Comparison of ENCODE assay signal across 18 mouse cellular contexts in the genomic region with DNA sequence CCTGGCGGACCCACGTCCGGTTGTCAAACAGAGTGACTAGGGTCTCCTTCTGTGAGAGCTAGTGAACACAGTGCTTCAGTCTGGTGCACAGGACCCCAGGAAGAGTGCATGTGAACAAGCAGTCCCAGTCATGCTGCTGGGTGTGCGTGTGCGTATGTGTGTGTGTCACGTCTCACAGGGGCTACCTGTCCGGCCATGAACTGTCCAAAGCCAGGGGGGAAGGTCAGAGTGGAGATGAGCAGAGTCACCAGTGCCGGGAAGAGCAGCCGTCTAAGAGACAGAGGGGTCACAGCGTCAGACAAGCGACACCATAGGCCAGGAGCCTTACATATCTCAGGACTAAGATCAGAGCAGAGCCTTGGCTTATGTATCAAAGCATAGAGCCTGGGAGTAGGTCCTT. TPM values are rescaled to one million over a fixed set of nuclear protein-coding genes. Genes with fewer than 3 reads are reported as not detected.
DNase-seq lines count a peak whose midpoint lies in the region; ATAC-seq and TF ChIP-seq lines count a peak whose summit lies in the region.
"Had no signal": no experiment of that assay in that cellular context is flagged by ENCODE, and none has a peak within 500 bp of the region (broad histone marks: within the 10 kb centered on the region; RNA-seq: fewer than 3 reads in every experiment).

No protein-coding gene starts in this region.

- peak overlapping the region; percentile 22; the same call in 1 of the 2 replicates for H3K9ac ChIP-seq in liver, embryonic 13.5 days
- H3K9ac ChIP-seq in liver, postnatal 0 days (replicated peaks), result no peak overlapping the region
- no peak overlapping the region for H3K9ac ChIP-seq in hindbrain, embryonic 14.5 days
- H3K9ac ChIP-seq: embryonic facial prominence, embryonic 12.5 days; forebrain, embryonic 13.5 days; forebrain, embryonic 15.5 days; forebrain, postnatal 0 days had no signal

- no peak overlapping the region for H3K4me2 ChIP-seq in liver, embryonic 13.5 days
- H3K4me2 ChIP-seq in liver, postnatal 0 days (ENCODE audit: low read depth, low read length), result no peak overlapping the region
- H3K4me2 ChIP-seq in hindbrain, embryonic 14.5 days (replicated peaks), result no peak overlapping the region
- H3K4me2 ChIP-seq: embryonic facial prominence, embryonic 12.5 days; forebrain, embryonic 13.5 days; forebrain, embryonic 15.5 days had no signal

- peaks cover 62% of the 10 kb centered on the region for H3K36me3 ChIP-seq in liver, embryonic 13.5 days
- H3K36me3 ChIP-seq in liver, postnatal 0 days (replicated peaks; ENCODE audit: insufficient read depth, low read length), result peaks cover 22% of the 10 kb centered on the region; the same call in 1 of the 2 replicates
- H3K36me3 ChIP-seq in G1E (replicated peaks), result peaks cover 91% of the 10 kb centered on the region
- H3K36me3 ChIP-seq in hindbrain, embryonic 14.5 days (replicated peaks; ENCODE audit: control insufficient read depth, insufficient read depth), result peaks cover 74% of the 10 kb centered on the region

- TF ChIP-seq EP300 in liver, postnatal 0 days (IDR thresholded peaks at IDR 0.05; ENCODE audit: low read depth), result no peak

- no peak for ATAC-seq in liver, embryonic 13.5 days (ENCODE audit: low read depth)
- ATAC-seq in liver, postnatal 0 days, result no peak
- ATAC-seq in G1E (ENCODE audit: extremely low read depth, insufficient number of reproducible peaks, low FRiP score, poor library complexity, severe bottlenecking), result no peak
- ATAC-seq in hindbrain, embryonic 14.5 days (ENCODE audit: low FRiP score), result no peak
- ATAC-seq: activated CD4-positive, CD25-positive, alpha-beta regulatory T cell, adult 4 months; forebrain, embryonic 15.5 days; forebrain, postnatal 0 days; Patski had no signal

- H3K27ac ChIP-seq in liver, embryonic 13.5 days, result peak overlapping the region; percentile 93; the same call in 1 of the 2 replicates
- no peak overlapping the region for H3K27ac ChIP-seq in liver, postnatal 0 days (ENCODE audit: low read depth)
- H3K27ac ChIP-seq in hindbrain, embryonic 14.5 days, result no peak overlapping the region
- H3K27ac ChIP-seq: embryonic facial prominence, embryonic 10.5 days; embryonic facial prominence, embryonic 12.5 days; forebrain, embryonic 13.5 days; forebrain, embryonic 15.5 days had no signal

- no peak for TF ChIP-seq CTCF in liver, postnatal 0 days (IDR thresholded peaks at IDR 0.05; ENCODE audit: low read depth)
- no peak for TF ChIP-seq CTCF in G1E (IDR thresholded peaks at IDR 0.05; ENCODE audit: low read depth, low read length)

- H3K27me3 ChIP-seq in liver, embryonic 13.5 days, result no peaks in the 10 kb centered on the region
- 0 out of 2 replicates have a peak, but pooled peaks cover 3% of the 10 kb centered on the region for H3K27me3 ChIP-seq in liver, postnatal 0 days (ENCODE audit: insufficient read depth, low read length)
- no peaks in the 10 kb centered on the region for H3K27me3 ChIP-seq in G1E (ENCODE audit: insufficient read depth, low read length)
- no peaks in the 10 kb centered on the region for H3K27me3 ChIP-seq in hindbrain, embryonic 14.5 days (ENCODE audit: control insufficient read depth, insufficient read depth, low read length)
- H3K27me3 ChIP-seq: embryonic facial prominence, embryonic 12.5 days; forebrain, embryonic 13.5 days; forebrain, embryonic 15.5 days; Patski had no signal

- H3K4me3 ChIP-seq in liver, embryonic 13.5 days (replicated peaks), result no peak overlapping the region
- no peak overlapping the region for H3K4me3 ChIP-seq in liver, postnatal 0 days (ENCODE audit: low read depth, low read length)
- peak overlapping the region; percentile 24; the same call in 1 of the 2 replicates for H3K4me3 ChIP-seq in G1E (ENCODE audit: low read depth, low read length)
- no peak overlapping the region for H3K4me3 ChIP-seq in hindbrain, embryonic 14.5 days (replicated peaks; ENCODE audit: low read length)
- H3K4me3 ChIP-seq: embryonic facial prominence, embryonic 10.5 days; embryonic facial prominence, embryonic 12.5 days; forebrain, embryonic 13.5 days; forebrain, embryonic 15.5 days had no signal

- WGBS in liver, embryonic 13.5 days (ENCODE audit: insufficient replicate concordance), result 91% methylated on average over 11 of the region's 11 CpGs
- 92% methylated on average over 11 of the region's 11 CpGs for WGBS in liver, postnatal 0 days (ENCODE audit: insufficient replicate concordance)
- WGBS in hindbrain, embryonic 14.5 days, result 95% methylated on average over 11 of the region's 11 CpGs

- no peaks in the 10 kb centered on the region for H3K9me3 ChIP-seq in liver, embryonic 13.5 days (replicated peaks)
- H3K9me3 ChIP-seq in liver, postnatal 0 days (ENCODE audit: low read length), result no peaks in the 10 kb centered on the region
- H3K9me3 ChIP-seq in G1E (replicated peaks), result no peaks in the 10 kb centered on the region
- no peaks in the 10 kb centered on the region for H3K9me3 ChIP-seq in hindbrain, embryonic 14.5 days (ENCODE audit: control insufficient read depth, low read length)
- H3K9me3 ChIP-seq: embryonic facial prominence, embryonic 10.5 days; embryonic facial prominence, embryonic 12.5 days; forebrain, embryonic 13.5 days; forebrain, embryonic 15.5 days had no signal

- peak; percentile 35 for DNase-seq in cerebellum, adult 9-10 months
- DNase-seq in cerebellum, postnatal 10 days, result no peak
- DNase-seq in heart, adult 11 months, result peak; percentile 88
- DNase-seq in heart, adult 18-20 months, result no peak
- DNase-seq in liver, embryonic 13.5 days, result no peak
- DNase-seq in liver, postnatal 0 days, result no peak
- no peak for DNase-seq in G1E (ENCODE audit: low spot score)
- DNase-seq in hindbrain, embryonic 14.5 days (ENCODE audit: low spot score), result no peak
- DNase-seq: adrenal gland, adult 8-10 months; adrenal gland, postnatal 14 days; cerebellum, adult 2 months; forebrain, postnatal 0 days had no signal

- peaks cover 99% of the 10 kb centered on the region for H3K4me1 ChIP-seq in liver, embryonic 13.5 days (replicated peaks)
- peaks cover 33% of the 10 kb centered on the region for H3K4me1 ChIP-seq in liver, postnatal 0 days (ENCODE audit: insufficient read depth)
- peaks cover 99% of the 10 kb centered on the region for H3K4me1 ChIP-seq in G1E (ENCODE audit: insufficient read depth, low read depth, low read length)
- peaks cover 22% of the 10 kb centered on the region for H3K4me1 ChIP-seq in hindbrain, embryonic 14.5 days (replicated peaks; ENCODE audit: control insufficient read depth, insufficient read depth, low read length)

RNA-seq across cellular contexts. Expression of a gene that starts 7.1 kb away (rescaled TPM):
- total RNA-seq in heart, adult 18-20 months (2021), result 10 to 100 TPM; 11.0 to 13.1 TPM
- polyA plus RNA-seq in liver, embryonic 13.5 days (2015; fragmentation: Nextera tagmentation; extraction: Ambion mirVana), result 59.1 and 64.7 TPM in 2 replicates
- 25.1 and 27.5 TPM in 2 replicates for polyA plus RNA-seq in liver, postnatal 0 days (2015; fragmentation: Nextera tagmentation; extraction: Ambion mirVana)
- 17.5 and 22.7 TPM in 2 replicates for total RNA-seq in G1E (2014; fragmentation: Nextera tagmentation)
- total RNA-seq in G1E (2017), result 95.7 and 97.6 TPM in 2 replicates
- 3.3 and 6.1 TPM in 2 replicates for polyA plus RNA-seq in G1E (2012)
- polyA plus RNA-seq in hindbrain, embryonic 14.5 days (2014; fragmentation: Nextera tagmentation; extraction: Ambion mirVana), result 93.2 and 95.9 TPM in 2 replicates

RNA-seq across cellular contexts. Expression of a gene that starts 7.2 kb away (rescaled TPM):
- total RNA-seq in heart, adult 18-20 months (2021), result 1 to 10 TPM; 1.2 to 1.6 TPM
- 7.4 and 7.6 TPM in 2 replicates for polyA plus RNA-seq in liver, embryonic 13.5 days (2015; fragmentation: Nextera tagmentation; extraction: Ambion mirVana)
- polyA plus RNA-seq in liver, postnatal 0 days (2015; fragmentation: Nextera tagmentation; extraction: Ambion mirVana), result 3.6 and 4.7 TPM in 2 replicates
- total RNA-seq in G1E (2014; fragmentation: Nextera tagmentation) (25.8 and 26.7 TPM in 2 replicates), G1E (2017) (16.4 and 23.3 TPM in 2 replicates)
- polyA plus RNA-seq in G1E (2012), result 32.6 and 55.5 TPM in 2 replicates
- 28.7 and 32.1 TPM in 2 replicates for polyA plus RNA-seq in hindbrain, embryonic 14.5 days (2014; fragmentation: Nextera tagmentation; extraction: Ambion mirVana)

RNA-seq across cellular contexts. Expression of a gene that starts 17.3 kb away (rescaled TPM):
- total RNA-seq in heart, adult 18-20 months (2021), result 10 to 100 TPM; 19.8 to 31.3 TPM
- polyA plus RNA-seq in liver, embryonic 13.5 days (2015; fragmentation: Nextera tagmentation; extraction: Ambion mirVana), result 1.0 TPM in 2 replicates
- polyA plus RNA-seq in liver, postnatal 0 days (2015; fragmentation: Nextera tagmentation; extraction: Ambion mirVana), result 0.88 and 1.4 TPM in 2 replicates
- 3.1 and 3.9 TPM in 2 replicates for total RNA-seq in G1E (2014; fragmentation: Nextera tagmentation)
- total RNA-seq in G1E (2017), result 1.2 and 2.6 TPM in 2 replicates
- 9.5 and 10.1 TPM in 2 replicates for polyA plus RNA-seq in G1E (2012)
- 41.8 and 44.2 TPM in 2 replicates for polyA plus RNA-seq in hindbrain, embryonic 14.5 days (2014; fragmentation: Nextera tagmentation; extraction: Ambion mirVana)

RNA-seq across cellular contexts. Expression of a gene that starts 22.6 kb away (rescaled TPM):
- total RNA-seq in heart, adult 18-20 months (2021), result 1 to 10 TPM; 1.7 to 2.0 TPM
- 0.31 and 0.38 TPM in 2 replicates for polyA plus RNA-seq in liver, embryonic 13.5 days (2015; fragmentation: Nextera tagmentation; extraction: Ambion mirVana)
- polyA plus RNA-seq in liver, postnatal 0 days (2015; fragmentation: Nextera tagmentation; extraction: Ambion mirVana), result 0.34 and 0.45 TPM in 2 replicates
- total RNA-seq in G1E (2014; fragmentation: Nextera tagmentation) (not detected in 2 replicates), G1E (2017) (0.05 and 0.06 TPM in 2 replicates)
- polyA plus RNA-seq in G1E (2012), result not detected in 2 replicates
- 5.4 and 7.3 TPM in 2 replicates for polyA plus RNA-seq in hindbrain, embryonic 14.5 days (2014; fragmentation: Nextera tagmentation; extraction: Ambion mirVana)
- polyA plus RNA-seq: activated CD4-positive, CD25-positive, alpha-beta regulatory T cell, adult 4 months had no signal

RNA-seq across cellular contexts. Expression of a gene that starts 23.9 kb away (rescaled TPM):
- under 1 TPM in 1 of 2 experiments, not detected in 1; 0.18 TPM for total RNA-seq in heart, adult 18-20 months (2021)
- 3.2 and 4.0 TPM in 2 replicates for polyA plus RNA-seq in liver, embryonic 13.5 days (2015; fragmentation: Nextera tagmentation; extraction: Ambion mirVana)
- polyA plus RNA-seq in liver, postnatal 0 days (2015; fragmentation: Nextera tagmentation; extraction: Ambion mirVana), result 8.6 and 8.9 TPM in 2 replicates
- total RNA-seq in G1E (2014; fragmentation: Nextera tagmentation), result not detected in 2 replicates
- total RNA-seq in G1E (2017), result not detected in 2 replicates
- polyA plus RNA-seq in G1E (2012), result not detected in 2 replicates
- 0.86 and 1.2 TPM in 2 replicates for polyA plus RNA-seq in hindbrain, embryonic 14.5 days (2014; fragmentation: Nextera tagmentation; extraction: Ambion mirVana)

Comparison
In these comparisons a context has a peak if more than half of its experiments do, and no peak if none do; other contexts are left out.
1. DNase-seq: peak in cerebellum, adult 9-10 months (single experiment) and heart, adult 11 months (single experiment); none in cerebellum, postnatal 10 days (0 of 2), heart, adult 18-20 months (0 of 2), liver, embryonic 13.5 days (single experiment), liver, postnatal 0 days (single experiment), G1E (single experiment) and hindbrain, embryonic 14.5 days (single experiment).